Mouse (Mus musculus): ENCODE results near the gene Soat1.

DNA sequence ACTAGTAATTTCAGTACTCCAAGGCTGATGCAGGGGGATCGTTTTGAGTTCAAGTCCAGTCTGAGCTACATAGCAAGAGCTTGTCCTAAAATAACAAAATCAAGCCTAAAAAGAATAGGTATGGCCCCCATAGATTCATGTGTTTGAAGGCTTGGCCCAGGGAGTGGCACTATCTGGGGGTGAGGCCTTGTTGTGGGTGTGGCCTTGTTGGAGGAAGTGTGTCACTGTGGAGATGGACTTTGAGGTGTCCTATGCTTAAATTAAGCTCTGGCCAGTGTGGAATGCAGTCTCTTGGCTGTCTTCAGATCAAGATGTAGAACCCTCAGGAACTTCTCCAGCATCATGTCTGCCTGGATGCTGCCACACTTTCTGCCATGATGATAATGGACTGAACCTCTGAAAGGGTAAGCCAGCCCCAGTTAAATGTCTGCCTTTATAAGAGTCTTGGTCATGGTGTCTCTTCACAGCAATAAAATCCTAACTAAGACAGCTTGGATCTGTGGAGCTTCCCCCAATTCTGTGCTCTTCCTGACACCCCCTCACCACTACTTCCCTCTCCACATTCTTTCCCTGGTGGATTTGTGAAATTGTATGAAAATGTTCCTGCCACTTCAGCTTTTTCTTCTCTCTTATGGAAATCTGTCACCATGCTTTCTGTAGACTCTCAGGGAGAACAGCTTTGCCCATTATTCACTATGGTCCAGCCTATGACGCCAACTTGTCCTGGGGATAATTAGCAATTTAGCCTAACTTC is 18.9 kb downstream of the Soat1 start:
- TF ChIP-seq ZC3H11A (IDR thresholded peaks at IDR 0.05; ENCODE audit: borderline replicate concordance, low read depth, low read length) (no peak), ZNF384 (IDR thresholded peaks at IDR 0.05; ENCODE audit: low read depth, low read length) (no peak)
